Mouse (Mus musculus): Measurements from ENCODE around the gene Emp1. TPM values are rescaled to one million over a fixed set of nuclear protein-coding genes. Genes with fewer than 3 reads are reported as not detected.

The Emp1 gene
- polyA plus RNA-seq, 1 experiment from 2014 or later: 19.4 TPM

DNA sequence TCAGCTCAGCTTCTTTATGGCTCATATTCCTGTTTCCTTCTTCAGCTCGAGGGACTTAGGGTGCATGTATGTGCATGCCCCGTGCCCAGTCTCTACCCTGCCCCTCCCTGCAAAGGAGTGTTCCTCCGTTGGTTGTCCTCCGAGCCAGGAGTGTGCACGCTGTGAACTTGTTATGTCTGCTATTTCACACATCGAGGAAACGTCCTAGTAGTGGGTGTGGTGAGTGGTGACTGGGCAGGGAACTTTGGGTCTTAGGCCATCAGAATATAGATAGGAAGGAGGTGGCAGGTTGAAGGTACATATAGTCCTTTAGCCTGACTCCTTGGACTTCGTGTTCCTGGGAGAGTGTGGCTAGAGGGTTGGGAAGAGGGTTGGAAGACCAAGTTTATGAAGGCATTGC, 26.4 kb downstream of the Emp1 start:
- Histone ChIP-seq H3K27ac (no peak overlapping the region), H3K9ac (no peak overlapping the region), H3K4me1 (no peaks in the 10 kb centered on the region), H3K4me3 (no peak overlapping the region), H3K4me2 (replicated peaks) (no peak overlapping the region), H3K27me3 (no peaks in the 10 kb centered on the region), H3K9me3 (replicated peaks) (no peaks in the 10 kb centered on the region), H3K36me3 (no peaks in the 10 kb centered on the region)
- no peak for ATAC-seq (ENCODE audit: low FRiP score)
- WGBS: 77% methylated on average over 8 of the region's 8 CpGs

DNA sequence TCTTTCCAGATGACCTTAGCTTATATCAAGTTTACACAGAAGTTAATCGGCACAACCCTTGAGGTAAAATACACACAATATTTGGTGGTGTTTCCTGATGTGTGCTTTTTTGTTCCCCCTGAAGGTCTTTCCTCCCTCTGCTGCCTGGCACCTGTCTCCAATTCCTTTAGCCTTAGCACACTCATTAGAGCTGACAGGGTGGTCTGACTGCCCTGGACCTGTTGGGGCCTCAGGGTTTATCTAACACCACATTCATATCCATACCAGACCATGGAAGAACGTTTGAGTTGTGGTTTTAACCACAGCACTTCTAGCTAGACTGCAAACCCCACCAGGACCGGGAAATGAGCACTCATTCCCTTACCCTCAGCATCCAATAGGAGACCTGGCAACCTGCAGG, 28.1 kb downstream of the Emp1 start:
- no peak for ATAC-seq (ENCODE audit: low FRiP score)
- H3K4me1 ChIP-seq: no peaks in the 10 kb centered on the region
- H3K4me3 ChIP-seq: no peak overlapping the region
- H3K4me2 ChIP-seq (replicated peaks): no peak overlapping the region
- H3K27me3 ChIP-seq: no peaks in the 10 kb centered on the region
- H3K9me3 ChIP-seq (replicated peaks): no peaks in the 10 kb centered on the region
- 73% methylated on average over 3 of the region's 3 CpGs for WGBS
- H3K27ac ChIP-seq: no peak overlapping the region
- no peak overlapping the region for H3K9ac ChIP-seq
- no peaks in the 10 kb centered on the region for H3K36me3 ChIP-seq

DNA sequence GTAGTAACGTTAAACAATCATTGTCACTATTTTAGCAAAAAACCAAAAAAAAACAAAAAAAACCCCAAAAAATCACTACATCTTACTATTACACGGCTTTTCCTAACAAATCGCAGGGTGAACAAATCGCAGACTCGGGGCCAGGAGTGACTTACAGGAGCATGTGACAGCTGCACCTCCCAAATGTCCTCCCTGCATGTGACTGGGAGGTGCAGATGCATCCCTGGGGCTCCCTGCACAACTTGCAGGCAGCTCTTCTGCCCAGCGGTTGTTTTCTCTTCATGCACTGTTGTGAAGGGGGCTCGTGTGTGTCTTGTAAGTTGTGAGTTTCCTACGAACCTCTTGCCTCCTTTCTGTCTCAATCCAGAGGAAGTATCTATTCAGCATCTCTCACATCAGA, 33.0 kb downstream of the Emp1 start:
- no peaks in the 10 kb centered on the region for H3K9me3 ChIP-seq (replicated peaks)
- no peak overlapping the region for H3K9ac ChIP-seq
- 78% methylated on average over 8 of the region's 8 CpGs for WGBS
- no peaks in the 10 kb centered on the region for H3K36me3 ChIP-seq
- H3K4me1 ChIP-seq: no peaks in the 10 kb centered on the region
- no peak for ATAC-seq (ENCODE audit: low FRiP score)
- no peak overlapping the region for H3K27ac ChIP-seq
- H3K4me3 ChIP-seq: no peak overlapping the region
- no peak overlapping the region for H3K4me2 ChIP-seq (replicated peaks)
- no peaks in the 10 kb centered on the region for H3K27me3 ChIP-seq

DNA sequence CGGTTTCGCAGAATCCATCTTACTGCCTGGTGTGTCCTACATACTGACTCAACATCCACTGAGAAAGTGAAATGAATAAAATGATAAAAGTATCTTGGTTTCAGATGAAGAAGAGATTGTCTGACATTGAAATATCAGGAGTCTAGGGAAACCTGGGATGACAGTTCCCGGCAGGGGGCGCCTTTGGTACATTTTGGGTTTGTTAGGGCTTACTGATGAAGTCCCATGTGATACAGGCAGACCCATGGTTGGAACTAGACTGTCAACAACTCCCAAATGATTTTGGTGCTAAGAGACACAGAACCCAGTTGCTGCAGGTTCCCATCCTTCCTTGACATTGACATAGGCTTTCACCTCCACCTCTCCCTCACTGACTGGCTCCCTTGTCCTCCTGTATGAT, 34.7 kb downstream of the Emp1 start:
- Histone ChIP-seq H3K4me1 (no peaks in the 10 kb centered on the region), H3K4me2 (replicated peaks) (no peak overlapping the region), H3K27ac (no peak overlapping the region), H3K36me3 (no peaks in the 10 kb centered on the region), H3K4me3 (no peak overlapping the region), H3K9me3 (replicated peaks) (no peaks in the 10 kb centered on the region), H3K27me3 (no peaks in the 10 kb centered on the region), H3K9ac (no peak overlapping the region)
- WGBS: 79% methylated on average over 4 of the region's 4 CpGs
- ATAC-seq (ENCODE audit: low FRiP score): no peak

DNA sequence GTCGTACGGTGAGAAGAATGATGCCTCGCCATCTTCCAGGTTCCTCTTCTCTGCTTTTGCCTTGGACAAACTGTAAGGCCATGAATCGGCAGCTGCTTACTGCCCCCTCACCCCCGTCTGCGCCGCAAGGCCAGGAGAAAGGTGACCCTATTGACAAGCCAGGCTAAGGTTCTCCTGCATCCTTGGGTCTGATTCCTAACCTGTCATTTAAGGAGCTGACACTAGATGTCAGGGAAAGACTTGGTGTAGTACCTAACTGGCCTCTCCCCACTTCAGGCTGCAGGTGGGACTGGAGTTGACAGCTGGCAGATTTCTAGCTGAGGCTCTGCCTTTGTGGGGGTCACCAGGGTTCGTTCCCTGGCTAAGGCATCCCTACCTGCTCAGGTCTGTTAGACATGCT, 35.4 kb downstream of the Emp1 start:
- ATAC-seq (ENCODE audit: low FRiP score): no peak
- 86% methylated on average over 8 of the region's 8 CpGs for WGBS
- H3K27ac ChIP-seq: no peak overlapping the region
- H3K27me3 ChIP-seq: no peaks in the 10 kb centered on the region
- no peaks in the 10 kb centered on the region for H3K9me3 ChIP-seq (replicated peaks)
- H3K9ac ChIP-seq: no peak overlapping the region
- H3K36me3 ChIP-seq: no peaks in the 10 kb centered on the region
- no peak overlapping the region for H3K4me3 ChIP-seq
- H3K4me2 ChIP-seq (replicated peaks): no peak overlapping the region
- no peaks in the 10 kb centered on the region for H3K4me1 ChIP-seq

DNA sequence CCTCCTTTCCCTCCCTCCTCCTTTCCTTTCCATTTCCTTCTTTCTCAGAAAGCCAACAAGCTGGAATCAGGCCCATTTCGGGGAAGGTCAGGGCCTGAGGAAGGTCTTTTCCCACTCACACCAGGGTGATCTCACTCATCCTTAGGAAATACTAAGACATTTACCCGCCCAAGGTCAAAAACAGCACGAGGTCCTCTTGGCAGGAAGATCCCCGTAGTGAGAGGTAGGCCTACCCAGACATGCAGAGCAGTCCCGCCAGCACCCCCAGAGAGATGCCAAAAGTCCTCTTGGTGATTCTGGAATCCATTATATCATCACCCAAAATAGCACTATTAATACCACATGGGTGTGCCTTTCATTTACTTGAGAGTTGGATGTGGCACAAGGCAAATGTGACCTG, 36.5 kb downstream of the Emp1 start:
- 72% methylated on average over 5 of the region's 5 CpGs for WGBS
- Histone ChIP-seq H3K27ac (no peak overlapping the region), H3K4me2 (replicated peaks) (no peak overlapping the region), H3K9me3 (replicated peaks) (no peaks in the 10 kb centered on the region), H3K4me1 (no peaks in the 10 kb centered on the region), H3K4me3 (no peak overlapping the region), H3K9ac (no peak overlapping the region), H3K36me3 (no peaks in the 10 kb centered on the region), H3K27me3 (no peaks in the 10 kb centered on the region)
- no peak for ATAC-seq (ENCODE audit: low FRiP score)

DNA sequence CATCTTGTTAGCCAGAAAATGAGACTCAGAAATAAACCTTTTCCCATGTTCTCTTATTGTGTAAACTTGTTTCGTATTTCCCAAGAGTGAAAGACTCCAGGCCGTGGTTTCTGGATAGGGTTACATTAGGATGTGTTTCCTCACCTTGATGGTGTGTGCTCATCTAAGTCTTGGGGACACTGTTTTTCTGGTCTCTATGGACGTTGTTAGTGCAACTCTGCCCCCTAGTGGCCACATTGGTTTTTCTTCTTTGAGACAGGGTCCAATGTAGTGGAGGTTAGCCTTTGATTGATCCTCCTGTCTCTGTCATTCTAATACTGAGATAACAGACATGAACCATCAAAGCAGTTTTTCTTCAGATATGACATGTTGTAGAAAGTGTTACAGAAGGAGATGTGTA, 38.0 kb downstream of the Emp1 start:
- Histone ChIP-seq H3K27me3 (no peaks in the 10 kb centered on the region), H3K36me3 (no peaks in the 10 kb centered on the region), H3K9me3 (replicated peaks) (no peaks in the 10 kb centered on the region), H3K9ac (no peak overlapping the region), H3K27ac (no peak overlapping the region), H3K4me3 (no peak overlapping the region), H3K4me1 (no peaks in the 10 kb centered on the region), H3K4me2 (replicated peaks) (no peak overlapping the region)
- ATAC-seq (ENCODE audit: low FRiP score): no peak
- 44% methylated on average over 3 of the region's 3 CpGs for WGBS

DNA sequence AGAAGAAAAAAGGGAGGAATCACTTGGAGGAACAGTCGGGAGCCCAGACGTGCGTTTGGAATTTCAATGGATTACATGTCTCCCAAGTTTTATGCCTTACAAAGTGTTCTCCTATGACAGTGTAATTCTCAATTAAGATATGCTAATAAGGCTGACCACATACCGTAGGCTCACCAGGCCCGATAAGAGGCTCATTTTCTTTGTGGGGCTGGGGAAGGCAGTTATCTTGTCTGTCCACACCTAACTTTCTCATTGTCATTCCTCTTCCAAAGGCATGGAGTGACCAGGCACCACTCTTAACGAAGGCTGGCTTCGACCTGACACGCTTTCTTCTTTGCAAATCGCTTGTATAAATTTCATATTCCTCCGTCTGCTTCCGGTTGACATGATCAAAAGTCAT, 42.7 kb downstream of the Emp1 start:
- Histone ChIP-seq H3K4me1 (no peaks in the 10 kb centered on the region; the same call in 1 of the 2 replicates), H3K4me3 (no peak overlapping the region), H3K36me3 (no peaks in the 10 kb centered on the region), H3K4me2 (replicated peaks) (no peak overlapping the region), H3K9me3 (replicated peaks) (no peaks in the 10 kb centered on the region), H3K9ac (no peak overlapping the region), H3K27me3 (no peaks in the 10 kb centered on the region), H3K27ac (no peak overlapping the region)
- WGBS: 87% methylated on average over 11 of the region's 11 CpGs
- no peak for ATAC-seq (ENCODE audit: low FRiP score)

DNA sequence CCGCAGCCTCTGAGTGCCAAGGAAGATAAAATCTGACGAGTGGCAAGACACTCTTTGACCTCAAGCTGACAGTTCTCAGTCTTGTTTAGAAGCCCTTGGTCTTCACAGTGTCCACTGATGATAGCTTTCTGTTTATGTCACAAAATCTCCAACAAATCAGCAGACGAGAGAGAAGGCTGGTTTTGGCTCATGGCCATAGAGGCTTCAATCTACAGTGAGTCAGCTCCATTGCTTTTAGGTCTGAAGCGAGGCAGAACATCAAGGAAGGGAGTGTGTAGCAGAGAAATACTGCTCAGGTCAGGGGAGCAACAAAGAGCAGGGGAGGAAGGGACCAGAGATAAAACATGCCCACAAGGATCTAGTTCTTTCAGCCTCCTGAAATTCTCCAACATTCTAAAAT, 45.0 kb downstream of the Emp1 start:
- H3K9me3 ChIP-seq (replicated peaks): peaks cover 6% of the 10 kb centered on the region; the same call in 1 of the 2 replicates
- no peak overlapping the region for H3K4me2 ChIP-seq (replicated peaks)
- ATAC-seq (ENCODE audit: low FRiP score): no peak
- H3K4me1 ChIP-seq: no peaks in the 10 kb centered on the region; the same call in 1 of the 2 replicates
- WGBS: 79% methylated on average over 4 of the region's 4 CpGs
- no peak overlapping the region for H3K4me3 ChIP-seq
- no peak overlapping the region for H3K9ac ChIP-seq
- no peaks in the 10 kb centered on the region for H3K27me3 ChIP-seq
- no peaks in the 10 kb centered on the region for H3K36me3 ChIP-seq
- no peak overlapping the region for H3K27ac ChIP-seq

DNA sequence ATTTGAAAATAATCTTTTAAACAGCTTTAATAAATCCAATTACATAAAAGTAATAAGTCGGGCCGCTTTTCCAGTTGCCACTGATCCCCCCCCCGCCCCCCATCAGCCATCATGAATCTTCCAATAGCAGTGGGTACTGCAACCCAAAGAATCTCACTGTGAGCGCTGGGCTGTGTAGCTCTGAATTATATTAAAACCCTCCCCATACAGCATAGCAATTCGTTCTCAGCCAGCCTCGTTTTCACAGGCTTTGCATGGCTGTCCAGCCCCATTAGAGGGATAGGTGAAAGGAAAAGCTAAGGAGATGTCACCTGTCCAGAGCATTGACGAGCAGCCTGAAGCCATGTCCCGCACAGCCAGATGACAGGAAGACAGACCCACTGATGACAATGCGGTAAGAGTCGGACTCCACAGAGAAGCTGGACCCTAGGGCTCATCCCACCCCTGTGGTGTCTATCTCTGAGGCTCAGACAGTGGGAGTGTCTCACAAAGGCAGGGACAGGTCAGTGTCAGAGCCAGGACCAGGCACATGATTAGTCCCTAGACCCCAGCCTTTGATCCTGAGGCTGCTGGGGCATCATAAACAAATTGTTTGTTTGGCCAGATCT, 49.5 kb downstream of the Emp1 start:
- no peak for ATAC-seq (ENCODE audit: low FRiP score)
- WGBS: 82% methylated on average over 10 of the region's 10 CpGs

DNA sequence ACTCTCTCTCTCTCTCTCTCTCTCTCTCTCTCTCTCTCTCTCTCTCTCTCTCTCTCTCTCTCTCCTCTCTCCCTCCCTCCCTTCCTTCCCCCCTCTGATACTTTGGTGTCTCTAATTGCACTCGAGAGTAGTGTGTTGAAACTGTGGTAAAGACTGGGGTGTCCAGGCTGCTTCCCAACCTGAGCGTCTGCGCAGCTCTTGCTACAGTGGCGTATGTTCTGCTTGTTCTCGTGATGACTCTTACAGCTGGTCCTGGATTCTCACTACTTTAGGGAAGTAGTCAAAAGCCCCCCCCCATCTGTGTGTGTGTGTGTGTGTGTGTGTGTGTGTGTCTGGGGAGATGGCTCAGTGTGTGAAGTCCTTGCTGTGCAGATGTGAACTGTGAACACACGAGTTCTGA, 50.3 kb downstream of the Emp1 start:
- H3K27me3 ChIP-seq: no peaks in the 10 kb centered on the region
- peaks cover 6% of the 10 kb centered on the region; the same call in 1 of the 2 replicates for H3K9me3 ChIP-seq (replicated peaks)
- H3K4me2 ChIP-seq (replicated peaks): no peak overlapping the region
- WGBS: 84% methylated on average over 6 of the region's 6 CpGs
- H3K9ac ChIP-seq: no peak overlapping the region
- H3K4me3 ChIP-seq: no peak overlapping the region
- no peaks in the 10 kb centered on the region; the same call in 1 of the 2 replicates for H3K4me1 ChIP-seq
- no peaks in the 10 kb centered on the region for H3K36me3 ChIP-seq
- H3K27ac ChIP-seq: no peak overlapping the region
- ATAC-seq (ENCODE audit: low FRiP score): no peak

More for the DNA sequence above, 49.5 kb downstream of the Emp1 start:
- peaks cover 6% of the 10 kb centered on the region; the same call in 1 of the 2 replicates for H3K9me3 ChIP-seq (replicated peaks)
- no peak overlapping the region for H3K4me3 ChIP-seq
- H3K36me3 ChIP-seq: no peaks in the 10 kb centered on the region
- H3K4me2 ChIP-seq (replicated peaks): no peak overlapping the region
- H3K9ac ChIP-seq: no peak overlapping the region
- no peaks in the 10 kb centered on the region for H3K27me3 ChIP-seq
- H3K27ac ChIP-seq: no peak overlapping the region
- no peaks in the 10 kb centered on the region; the same call in 1 of the 2 replicates for H3K4me1 ChIP-seq

DNA sequence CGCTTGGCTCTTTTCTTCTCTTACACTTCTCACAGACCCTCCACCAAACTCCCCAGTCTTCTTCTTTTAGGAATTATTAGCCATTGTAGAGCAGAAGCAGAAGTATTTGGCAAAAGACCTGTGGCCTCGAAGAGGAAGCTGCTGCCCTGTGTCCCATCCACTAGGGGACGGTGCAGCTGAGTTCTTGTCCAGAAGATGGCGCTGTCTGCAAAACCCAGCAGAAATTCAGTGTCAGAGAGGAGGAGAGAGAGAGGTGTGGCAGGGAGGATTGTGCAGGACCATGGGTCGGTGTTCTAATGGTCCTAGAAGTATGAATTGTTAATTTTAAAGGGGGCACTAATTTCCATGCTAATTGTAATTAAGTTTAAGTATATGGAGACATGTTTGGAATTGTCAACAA, 55.1 kb downstream of the Emp1 start:
- ATAC-seq (ENCODE audit: low FRiP score): no peak
- H3K36me3 ChIP-seq: no peaks in the 10 kb centered on the region
- H3K4me3 ChIP-seq: no peak overlapping the region
- no peak overlapping the region for H3K27ac ChIP-seq
- 33% methylated on average over 5 of the region's 5 CpGs for WGBS
- no peaks in the 10 kb centered on the region for H3K4me1 ChIP-seq
- H3K9ac ChIP-seq: no peak overlapping the region
- no peaks in the 10 kb centered on the region for H3K27me3 ChIP-seq
- no peaks in the 10 kb centered on the region for H3K9me3 ChIP-seq (replicated peaks)
- no peak overlapping the region for H3K4me2 ChIP-seq (replicated peaks)

DNA sequence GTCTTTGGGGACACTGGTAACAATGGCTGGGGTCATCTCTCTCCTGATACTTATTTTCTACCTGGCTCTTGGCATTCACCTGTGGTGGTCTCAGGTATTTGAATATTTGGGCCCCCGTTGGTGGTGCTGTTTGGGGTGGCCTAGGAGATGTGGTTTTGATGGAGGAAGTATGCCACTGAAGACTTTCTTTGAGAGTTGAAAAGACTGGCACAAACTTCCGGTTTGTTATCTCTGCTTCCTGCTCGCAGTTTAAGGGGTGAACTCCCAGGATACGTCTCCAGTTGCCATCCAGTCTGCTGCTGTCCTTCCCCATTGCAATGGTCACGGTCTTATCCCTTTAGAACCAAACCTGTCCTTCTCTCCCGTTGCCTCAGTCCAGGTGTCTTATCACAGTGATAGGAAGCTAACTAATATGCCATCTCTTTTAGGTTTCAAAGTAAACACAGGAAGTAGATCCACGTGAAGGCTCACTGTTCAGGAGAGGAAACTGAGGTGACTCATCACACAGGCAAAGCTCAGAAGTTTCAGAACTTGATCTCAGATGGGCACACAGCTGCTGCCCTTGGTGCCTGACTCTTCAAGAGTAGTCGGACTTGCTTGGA, 56.0 kb downstream of the Emp1 start:
- Histone ChIP-seq H3K36me3 (no peaks in the 10 kb centered on the region), H3K27ac (no peak overlapping the region), H3K27me3 (no peaks in the 10 kb centered on the region), H3K4me1 (no peaks in the 10 kb centered on the region), H3K4me2 (replicated peaks) (no peak overlapping the region), H3K4me3 (no peak overlapping the region), H3K9ac (no peak overlapping the region), H3K9me3 (replicated peaks) (no peaks in the 10 kb centered on the region)
- 86% methylated on average over 8 of the region's 8 CpGs for WGBS
- no peak for ATAC-seq (ENCODE audit: low FRiP score)
